Mouse (Mus musculus) thymus, postnatal 0 days (tissue): ENCODE data around the gene Dmpk. TPM values are rescaled to one million over a fixed set of nuclear protein-coding genes. Genes with fewer than 3 reads are reported as not detected.
"Not testable (repeated sequence)": the region's sequence is repeated elsewhere in the genome, so short reads cannot be mapped to it uniquely, and the experiment has no call there.

Source experiments
- DNase-seq: peaks from one replicate; pipeline ENCODE4 v3.0.0-alpha.2; 2015; ENCODE audit warnings: low spot score
- polyA plus RNA-seq: library from polyadenylated mRNA; unstranded; fragments of >200 nt; fragmentation: Nextera tagmentation; extraction: Ambion mirVana; gene quantifications from 2 replicates; pipeline ENCODE4 v1.2.1, GENCODE M21; 2015

Gene Dmpk
- 2.8 and 3.7 TPM in 2 replicates for polyA plus RNA-seq

GRCm38 (mm10) chr7:19083701-19084100, at the start of gene Dmpk:
TSS of gene Dmpk (plus strand) at chr7:19083849.
- no peak for DNase-seq

- no peak for DNase-seq
These were observed 39.0 kb upstream of the Dmpk start for GRCm38 (mm10) chr7:19044616-19045015.

GRCm38 (mm10) chr7:19046286-19047069, 37.2 kb upstream of the Dmpk start:
- DNase-seq: no peak

GRCm38 (mm10) chr7:19048006-19048527, 35.6 kb upstream of the Dmpk start:
- DNase-seq: no peak

- DNase-seq: no peak
These were observed 34.4 kb upstream of the Dmpk start for GRCm38 (mm10) chr7:19049252-19049651.

- DNase-seq: no peak
These were observed 33.5 kb upstream of the Dmpk start for GRCm38 (mm10) chr7:19050172-19050571.

GRCm38 (mm10) chr7:19051161-19051560, 32.5 kb upstream of the Dmpk start:
- no peak for DNase-seq

- no peak for DNase-seq
These were observed 31.1 kb upstream of the Dmpk start for GRCm38 (mm10) chr7:19052345-19053135.

- no peak for DNase-seq
These were observed 30.5 kb upstream of the Dmpk start for GRCm38 (mm10) chr7:19053136-19053532.

GRCm38 (mm10) chr7:19054047-19054776, 29.4 kb upstream of the Dmpk start, which contains the start of gene Rsph6a:
TSS of gene Rsph6a (plus strand) at chr7:19054690.
- peak; percentile 16 for DNase-seq

GRCm38 (mm10) chr7:19054777-19055076, 28.9 kb upstream of the Dmpk start:
- no peak for DNase-seq

- no peak for DNase-seq
These were observed 28.5 kb upstream of the Dmpk start for GRCm38 (mm10) chr7:19055108-19055507.

GRCm38 (mm10) chr7:19057405-19057804, 26.2 kb upstream of the Dmpk start:
- DNase-seq: no peak

- no peak for DNase-seq
These were observed 17.8 kb upstream of the Dmpk start for GRCm38 (mm10) chr7:19065896-19066295.

- DNase-seq: no peak
These were observed 16.6 kb upstream of the Dmpk start for GRCm38 (mm10) chr7:19067063-19067462.

GRCm38 (mm10) chr7:19067935-19068334, 15.7 kb upstream of the Dmpk start:
- no peak for DNase-seq

GRCm38 (mm10) chr7:19068707-19069106, 14.9 kb upstream of the Dmpk start:
- DNase-seq: peak; percentile 84

- DNase-seq: peak; percentile 39
These were observed 14.1 kb upstream of the Dmpk start for GRCm38 (mm10) chr7:19069500-19069899.

GRCm38 (mm10) chr7:19071024-19071423, 12.6 kb upstream of the Dmpk start:
- DNase-seq: not testable (repeated sequence)

GRCm38 (mm10) chr7:19073504-19073903, 10.1 kb upstream of the Dmpk start:
- DNase-seq: peak; percentile 61

- no peak for DNase-seq
These were observed 9.2 kb upstream of the Dmpk start for GRCm38 (mm10) chr7:19074494-19074893.

GRCm38 (mm10) chr7:19075231-19075630, 8.4 kb upstream of the Dmpk start:
- DNase-seq: no peak
